Mouse (Mus musculus) embryonic facial prominence, embryonic 14.5 days (tissue): Measurements from ENCODE around the gene Zyx. TPM values are rescaled to one million over a fixed set of nuclear protein-coding genes. Genes with fewer than 3 reads are reported as not detected.

ENCODE experiments used
- ATAC-seq: fragments of 200-750 bp; cut with Nextera tagmentation; 2 replicates; pipeline ENCODE4 v1.8.0; 2017; ENCODE audit warnings: low read depth, moderate number of reproducible peaks, moderate TSS enrichment
- DNase-seq: peaks from one replicate; pipeline ENCODE4 v3.0.0-alpha.2; 2015; ENCODE audit warnings: low spot score
- H3K27ac ChIP-seq: fragments of 300-500 bp; sonication (generic); replicated peaks from 2 replicates; pipeline ENCODE4 v1.5.1; 2014; ENCODE audit warnings: low read depth, mild to moderate bottlenecking, low read length, moderate library complexity
- H3K27me3 ChIP-seq: fragments of 300-500 bp; sonication (generic); replicated peaks from 2 replicates; pipeline ENCODE4 v1.6.1; 2014; ENCODE audit warnings: low read length; ENCODE audit not compliant: control insufficient read depth, insufficient read depth
- H3K36me3 ChIP-seq: fragments of 300-500 bp; sonication (generic); 2 replicates; pipeline ENCODE4 v1.6.1; 2014; ENCODE audit warnings: low read length, mixed read lengths; ENCODE audit not compliant: control insufficient read depth, insufficient read depth
- H3K4me1 ChIP-seq: fragments of 300-500 bp; sonication (generic); 2 replicates; pipeline ENCODE4 v1.6.1; 2014; ENCODE audit warnings: antibody characterized with exemption, low read length; ENCODE audit not compliant: control insufficient read depth, insufficient read depth
- H3K4me2 ChIP-seq: fragments of 300-500 bp; sonication (generic); 2 replicates; pipeline ENCODE4 v1.6.1; 2014; ENCODE audit warnings: low read depth, mild to moderate bottlenecking, low read length, moderate library complexity, mixed read lengths
- H3K4me3 ChIP-seq: fragments of 300-500 bp; sonication (generic); 2 replicates; pipeline ENCODE4 v1.5.1; 2014; ENCODE audit warnings: low read depth, mild to moderate bottlenecking, low read length
- H3K9ac ChIP-seq: fragments of 300-500 bp; sonication (generic); 2 replicates; pipeline ENCODE4 v1.6.1; 2014; ENCODE audit warnings: low read depth, mild to moderate bottlenecking, low read length, moderate library complexity, mixed read lengths
- H3K9me3 ChIP-seq: fragments of 300-500 bp; sonication (generic); 2 replicates; pipeline ENCODE4 v1.6.1; 2016; ENCODE audit warnings: low read length; ENCODE audit not compliant: control insufficient read depth
- WGBS: fragments of 180-500 bp; shearing (Covaris S2); extraction: QIAGEN DNeasy Blood & Tissue Kit; methylation state at CpG from one replicate; pipeline ENCODE4 v1.1.7; 2014; 5-methylcytosine and 5-hydroxymethylcytosine counted together
- polyA plus RNA-seq: library from polyadenylated mRNA; unstranded; fragments of >200 nt; fragmentation: Nextera tagmentation; extraction: Ambion mirVana; gene quantifications from 2 replicates; pipeline ENCODE4 v1.2.1, GENCODE M21; 2014

Gene Zyx
- polyA plus RNA-seq, 1 experiment from 2014 or later = 156 TPM

- no peak for DNase-seq
- H3K4me2 ChIP-seq = no peak overlapping the region
- H3K4me3 ChIP-seq = no peak overlapping the region
- WGBS = 49% methylated on average over 4 of the region's 4 CpGs
- no peaks in the 10 kb centered on the region for H3K36me3 ChIP-seq
- no peaks in the 10 kb centered on the region for H3K27me3 ChIP-seq
- H3K27ac ChIP-seq = no peak overlapping the region
- no peak for ATAC-seq
- H3K9ac ChIP-seq = no peak overlapping the region
- H3K4me1 ChIP-seq = peaks cover 21% of the 10 kb centered on the region
- H3K9me3 ChIP-seq = no peaks in the 10 kb centered on the region
Measured at GRCm38 (mm10) chr6:42370630-42371363, 21.4 kb downstream of the Zyx start.

DNA sequence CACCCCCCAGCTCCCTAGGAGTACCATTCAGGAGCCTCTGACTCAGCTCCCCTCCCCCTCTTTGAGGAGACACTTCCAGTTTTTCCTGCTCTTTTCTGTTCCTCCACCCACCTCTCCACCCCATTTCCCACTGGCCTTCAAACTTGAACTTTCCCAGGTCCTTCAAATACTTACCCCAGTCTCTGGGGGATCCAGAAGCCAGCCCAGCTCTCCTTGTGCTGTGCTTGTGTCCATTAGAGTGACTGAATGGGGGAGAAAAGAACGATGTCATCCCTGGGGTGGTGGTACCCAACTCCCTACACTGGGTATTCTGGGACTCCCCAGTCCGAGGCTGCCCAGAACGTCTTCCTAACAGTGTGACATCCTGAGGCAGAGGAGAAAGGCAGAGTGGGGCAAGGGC lies 22.6 kb downstream of the Zyx start:
- Histone ChIP-seq H3K4me2 (peak overlapping the region; percentile 97), H3K4me3 (peak overlapping the region; percentile 61; the same call in 1 of the 2 replicates), H3K4me1 (peaks cover 21% of the 10 kb centered on the region), H3K9me3 (no peaks in the 10 kb centered on the region), H3K36me3 (no peaks in the 10 kb centered on the region), H3K27ac (no peak overlapping the region), H3K9ac (no peak overlapping the region), H3K27me3 (no peaks in the 10 kb centered on the region)
- DNase-seq (no peak), ATAC-seq (no peak)
- WGBS = 10% methylated on average over 3 of the region's 3 CpGs

GRCm38 (mm10) chr6:42372421-42372815 lies 23.0 kb downstream of the Zyx start:
- peak overlapping the region; percentile 69 for H3K9ac ChIP-seq
- peak overlapping the region; percentile 61 for H3K4me3 ChIP-seq
- DNase-seq (no peak), ATAC-seq (no peak)
- H3K4me2 ChIP-seq = peak overlapping the region; percentile 97
- H3K36me3 ChIP-seq = no peaks in the 10 kb centered on the region
- no peak overlapping the region; the same call in 1 of the 2 replicates for H3K27ac ChIP-seq
- no peaks in the 10 kb centered on the region for H3K9me3 ChIP-seq
- no peaks in the 10 kb centered on the region for H3K27me3 ChIP-seq
- peaks cover 21% of the 10 kb centered on the region for H3K4me1 ChIP-seq
- 15% methylated on average over 9 of the region's 9 CpGs for WGBS

GRCm38 (mm10) chr6:42372816-42373547 lies 23.6 kb downstream of the Zyx start, which contains the start of gene Epha1:
Gene Epha1 (minus strand): TSS chr6:42373268.
- peak within 1 kb of the TSS; percentile 61 for H3K4me3 ChIP-seq
- H3K27me3 ChIP-seq = no peaks in the 10 kb centered on the region
- H3K4me2 ChIP-seq = peak within 1 kb of the TSS; percentile 97
- peaks cover 21% of the 10 kb centered on the region for H3K4me1 ChIP-seq
- H3K36me3 ChIP-seq = no peaks in the 10 kb centered on the region
- peak within 1 kb of the TSS; percentile 69 for H3K9ac ChIP-seq
- ATAC-seq (peak; percentile 82), DNase-seq (peak; percentile 89)
- peak within 1 kb of the TSS; percentile 15; the same call in 1 of the 2 replicates for H3K27ac ChIP-seq
- H3K9me3 ChIP-seq = no peaks in the 10 kb centered on the region
- 3% methylated on average over 23 of the region's 36 CpGs for WGBS

DNA sequence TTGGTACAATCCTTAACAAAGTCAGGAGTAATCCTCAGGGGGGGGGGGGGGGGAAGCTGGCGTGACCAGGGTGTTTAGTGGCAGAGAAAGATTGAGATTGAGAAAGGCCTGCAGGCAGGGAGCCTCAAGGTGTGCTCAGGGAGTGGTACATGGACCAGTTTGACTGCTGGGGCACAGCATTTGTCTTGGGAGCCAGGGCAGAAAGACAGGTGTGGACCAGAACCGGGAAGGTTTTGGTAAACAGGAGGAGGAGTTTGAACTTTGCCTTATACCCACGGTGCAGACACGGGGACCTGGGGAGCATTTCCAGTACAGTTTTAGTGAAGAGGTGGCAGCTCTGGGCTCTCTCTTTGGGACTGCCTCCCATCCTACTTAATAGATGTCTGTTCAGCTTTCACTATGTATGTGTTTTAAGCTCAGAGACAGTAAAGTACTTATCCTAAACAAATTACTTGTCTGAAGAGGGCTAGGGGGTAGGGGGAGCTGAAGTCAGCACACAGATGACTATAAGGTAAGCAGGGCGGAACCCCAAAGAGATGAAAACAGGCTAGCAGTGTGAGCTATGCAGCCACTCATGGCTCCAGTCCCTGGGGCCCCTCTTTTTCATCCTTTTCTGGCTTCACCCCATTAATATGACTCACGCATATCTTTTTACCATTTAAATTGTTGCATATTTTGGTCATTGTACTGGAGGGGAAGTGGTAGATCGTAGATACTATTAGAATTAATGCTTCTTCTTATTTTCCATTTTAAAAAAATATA lies 24.4 kb downstream of the Zyx start:
- Histone ChIP-seq H3K36me3 (no peaks in the 10 kb centered on the region), H3K27me3 (no peaks in the 10 kb centered on the region), H3K4me1 (peaks cover 21% of the 10 kb centered on the region), H3K9ac (peak overlapping the region; percentile 69), H3K4me3 (peak overlapping the region; percentile 61), H3K4me2 (peak overlapping the region; percentile 97), H3K9me3 (no peaks in the 10 kb centered on the region), H3K27ac (peak overlapping the region; percentile 15; the same call in 1 of the 2 replicates)
- WGBS = 39% methylated on average over 7 of the region's 7 CpGs
- peak; percentile 5; the same call in 1 of the 2 replicates for ATAC-seq
- no peak for DNase-seq

GRCm38 (mm10) chr6:42374701-42375100 lies 25.3 kb downstream of the Zyx start:
- peak; percentile 15; the same call in 1 of the 2 replicates for ATAC-seq
- Histone ChIP-seq H3K9me3 (no peaks in the 10 kb centered on the region), H3K27ac (no peak overlapping the region), H3K4me3 (no peak overlapping the region), H3K9ac (no peak overlapping the region), H3K4me2 (no peak overlapping the region), H3K36me3 (no peaks in the 10 kb centered on the region), H3K27me3 (no peaks in the 10 kb centered on the region), H3K4me1 (peaks cover 21% of the 10 kb centered on the region)
- peak; percentile 77 for DNase-seq
- WGBS = 51% methylated on average over 4 of the region's 4 CpGs

DNA sequence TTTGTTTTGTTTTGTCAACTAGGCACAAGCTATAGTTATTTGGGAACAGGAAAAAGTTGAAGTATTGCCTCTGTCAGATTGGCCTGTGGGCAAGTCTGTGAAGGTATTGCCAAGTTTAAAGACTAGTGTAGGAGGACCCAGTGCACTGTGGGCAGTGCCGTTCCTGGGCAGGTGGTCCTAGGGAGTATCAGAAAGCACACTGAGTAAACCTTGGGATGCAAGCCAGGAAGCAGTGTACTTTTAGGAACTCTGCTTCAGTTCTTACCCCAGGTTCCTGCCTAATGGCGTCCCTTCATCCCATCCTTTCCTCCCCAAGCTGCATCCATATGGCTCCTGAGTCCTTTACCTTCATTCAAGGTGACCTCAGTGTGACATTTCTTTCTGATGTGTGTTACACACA lies 25.7 kb downstream of the Zyx start:
- Histone ChIP-seq H3K9me3 (no peaks in the 10 kb centered on the region), H3K4me1 (peaks cover 18% of the 10 kb centered on the region), H3K27me3 (no peaks in the 10 kb centered on the region), H3K9ac (no peak overlapping the region), H3K4me2 (no peak overlapping the region), H3K4me3 (no peak overlapping the region), H3K27ac (no peak overlapping the region), H3K36me3 (no peaks in the 10 kb centered on the region)
- 71% methylated on average over 2 of the region's 2 CpGs for WGBS
- no peak for ATAC-seq
- no peak for DNase-seq

DNA sequence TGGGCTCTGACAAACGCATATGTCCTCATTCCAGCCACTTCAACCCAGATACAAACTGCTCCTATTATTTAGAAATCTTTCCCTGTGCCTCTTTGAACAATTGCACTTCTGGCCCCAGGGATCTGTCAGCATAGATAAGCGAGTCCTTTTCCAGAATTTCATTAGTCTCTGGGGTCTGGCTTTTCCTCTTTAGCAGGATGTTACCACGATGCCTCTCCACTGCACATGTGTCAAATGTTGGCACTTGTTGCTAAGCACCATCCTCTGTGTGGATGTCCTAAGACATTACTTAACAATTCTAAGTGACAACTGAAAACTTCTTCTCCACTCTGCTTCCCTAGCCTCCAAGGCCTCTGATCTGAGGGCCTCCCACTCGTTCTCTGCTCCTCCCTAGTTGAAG lies 26.6 kb downstream of the Zyx start:
- Histone ChIP-seq H3K27ac (no peak overlapping the region), H3K9me3 (no peaks in the 10 kb centered on the region)

More for the DNA sequence above, 26.6 kb downstream of the Zyx start:
- Histone ChIP-seq H3K36me3 (no peaks in the 10 kb centered on the region), H3K4me3 (no peak overlapping the region), H3K27me3 (no peaks in the 10 kb centered on the region), H3K4me2 (no peak overlapping the region), H3K9ac (no peak overlapping the region), H3K4me1 (peaks cover 18% of the 10 kb centered on the region)
- DNase-seq (no peak), ATAC-seq (no peak)
- 39% methylated on average over 4 of the region's 4 CpGs for WGBS
